Mouse (Mus musculus): ENCODE measurements around the gene Arhgap22. TPM values are rescaled to one million over a fixed set of nuclear protein-coding genes. Genes with fewer than 3 reads are reported as not detected.
A peak's percentile ranks its signal among the peaks of the same experiment; 100 is the strongest.

Arhgap22 gene
- polyA plus RNA-seq, 1 experiment from 2014 or later: 4.0 TPM

GRCm38 (mm10) chr14:33315111-33315510 lies 101.3 kb downstream of the Arhgap22 start:
- Histone ChIP-seq H3K4me3 (no peak overlapping the region), H3K27ac (replicated peaks) (no peak overlapping the region), H3K4me2 (no peak overlapping the region), H3K9me3 (no peaks in the 10 kb centered on the region), H3K36me3 (no peaks in the 10 kb centered on the region), H3K4me1 (peaks cover 13% of the 10 kb centered on the region), H3K27me3 (replicated peaks) (peaks cover 56% of the 10 kb centered on the region), H3K9ac (no peak overlapping the region)
- no peak for ATAC-seq (ENCODE audit: extremely low read depth, insufficient number of reproducible peaks, low FRiP score, low TSS enrichment)
- 64% methylated on average over 5 of the region's 5 CpGs for WGBS

GRCm38 (mm10) chr14:33315771-33316170 lies 101.9 kb downstream of the Arhgap22 start:
- no peak overlapping the region for H3K27ac ChIP-seq (replicated peaks)
- no peak for ATAC-seq (ENCODE audit: extremely low read depth, insufficient number of reproducible peaks, low FRiP score, low TSS enrichment)
- H3K4me3 ChIP-seq: no peak overlapping the region
- no peak overlapping the region for H3K9ac ChIP-seq
- H3K4me1 ChIP-seq: peaks cover 19% of the 10 kb centered on the region
- H3K4me2 ChIP-seq: no peak overlapping the region
- no peaks in the 10 kb centered on the region for H3K36me3 ChIP-seq
- H3K27me3 ChIP-seq (replicated peaks): peaks cover 55% of the 10 kb centered on the region
- H3K9me3 ChIP-seq: no peaks in the 10 kb centered on the region
- WGBS: 61% methylated on average over 4 of the region's 4 CpGs

GRCm38 (mm10) chr14:33317946-33318345 lies 104.1 kb downstream of the Arhgap22 start:
- H3K4me1 ChIP-seq: peaks cover 26% of the 10 kb centered on the region
- H3K4me3 ChIP-seq: no peak overlapping the region
- no peak for ATAC-seq (ENCODE audit: extremely low read depth, insufficient number of reproducible peaks, low FRiP score, low TSS enrichment)
- WGBS: 41% methylated on average over 6 of the region's 6 CpGs
- H3K9me3 ChIP-seq: no peaks in the 10 kb centered on the region
- H3K27me3 ChIP-seq (replicated peaks): peaks cover 69% of the 10 kb centered on the region
- peak overlapping the region; percentile 58 for H3K9ac ChIP-seq
- no peak overlapping the region for H3K4me2 ChIP-seq
- no peaks in the 10 kb centered on the region for H3K36me3 ChIP-seq
- peak overlapping the region; percentile 39 for H3K27ac ChIP-seq (replicated peaks)

GRCm38 (mm10) chr14:33319541-33320521 lies 106.0 kb downstream of the Arhgap22 start:
- Histone ChIP-seq H3K36me3 (no peaks in the 10 kb centered on the region), H3K4me3 (peak overlapping the region; percentile 74), H3K9me3 (no peaks in the 10 kb centered on the region), H3K27ac (replicated peaks) (peak overlapping the region; percentile 45; the same call in 1 of the 2 replicates), H3K4me1 (peaks cover 20% of the 10 kb centered on the region), H3K4me2 (peak overlapping the region; percentile 100), H3K27me3 (replicated peaks) (peaks cover 75% of the 10 kb centered on the region), H3K9ac (peak overlapping the region; percentile 80)
- WGBS: under 1% methylated on average over 101 of the region's 106 CpGs
- peak; percentile 41; the same call in 1 of the 2 replicates for ATAC-seq (ENCODE audit: extremely low read depth, insufficient number of reproducible peaks, low FRiP score, low TSS enrichment)

- Histone ChIP-seq H3K4me1 (peaks cover 20% of the 10 kb centered on the region), H3K27me3 (replicated peaks) (peaks cover 65% of the 10 kb centered on the region), H3K4me2 (peak overlapping the region; percentile 100), H3K9me3 (no peaks in the 10 kb centered on the region), H3K27ac (replicated peaks) (peak overlapping the region; percentile 45; the same call in 1 of the 2 replicates), H3K9ac (peak overlapping the region; percentile 80), H3K4me3 (peak overlapping the region; percentile 74), H3K36me3 (no peaks in the 10 kb centered on the region)
- no peak for ATAC-seq (ENCODE audit: extremely low read depth, insufficient number of reproducible peaks, low FRiP score, low TSS enrichment)
- WGBS: 9% methylated on average over 7 of the region's 7 CpGs
Measured at GRCm38 (mm10) chr14:33320856-33321255, 107.0 kb downstream of the Arhgap22 start.

DNA sequence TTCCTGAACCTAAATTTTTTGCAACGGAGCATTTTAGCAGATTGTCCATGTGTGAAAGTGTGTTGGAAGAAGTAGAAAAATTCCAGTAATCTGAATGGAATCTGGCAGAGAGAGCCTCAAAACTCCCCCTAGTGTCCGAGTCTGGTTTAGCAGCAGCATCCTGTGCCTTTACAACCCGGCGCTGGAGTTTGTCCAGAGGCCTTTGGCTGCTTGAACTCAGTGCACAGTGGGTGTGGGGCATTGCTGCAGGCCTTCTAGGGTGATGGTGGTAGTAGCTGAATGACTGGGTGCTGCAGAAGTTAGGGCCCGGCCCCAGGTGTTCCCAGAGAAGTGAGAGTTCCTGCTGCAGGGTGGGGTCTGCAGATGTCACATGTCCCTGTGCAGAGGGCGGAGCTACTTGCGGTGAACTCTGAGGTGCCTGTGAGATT lies 108.8 kb downstream of the Arhgap22 start:
- no peak overlapping the region for H3K9ac ChIP-seq
- ATAC-seq (ENCODE audit: extremely low read depth, insufficient number of reproducible peaks, low FRiP score, low TSS enrichment): no peak
- H3K4me1 ChIP-seq: peaks cover 21% of the 10 kb centered on the region
- peaks cover 52% of the 10 kb centered on the region for H3K27me3 ChIP-seq (replicated peaks)
- no peak overlapping the region for H3K27ac ChIP-seq (replicated peaks)
- no peaks in the 10 kb centered on the region for H3K36me3 ChIP-seq
- 0 out of 2 replicates have a peak overlapping the region, but pooled peaks have one; percentile 18 for H3K4me2 ChIP-seq
- H3K9me3 ChIP-seq: no peaks in the 10 kb centered on the region
- H3K4me3 ChIP-seq: no peak overlapping the region
- 24% methylated on average over 7 of the region's 7 CpGs for WGBS

DNA sequence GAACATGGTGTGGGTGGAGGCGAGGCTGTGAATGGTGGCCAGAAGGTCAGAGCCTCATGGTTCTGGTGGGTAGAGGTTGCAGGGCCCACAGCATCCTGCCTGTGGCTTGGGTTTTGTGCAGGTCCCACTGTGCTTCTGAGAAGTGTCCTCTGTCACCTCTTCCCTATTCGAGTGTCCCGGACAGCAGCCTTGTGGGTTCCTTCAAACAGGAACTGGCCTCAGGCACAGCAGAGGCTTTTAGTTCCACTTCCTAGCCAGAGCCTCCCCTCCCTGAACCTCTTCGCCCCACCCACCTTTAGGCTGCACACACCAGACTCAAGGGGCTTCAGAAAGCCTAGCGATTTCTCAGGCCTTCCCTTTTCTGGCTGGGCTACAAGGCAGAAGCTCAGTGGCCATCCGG lies 110.7 kb downstream of the Arhgap22 start:
- no peak overlapping the region for H3K4me3 ChIP-seq
- ATAC-seq (ENCODE audit: extremely low read depth, insufficient number of reproducible peaks, low FRiP score, low TSS enrichment): no peak
- WGBS: 58% methylated on average over 6 of the region's 6 CpGs
- H3K36me3 ChIP-seq: no peaks in the 10 kb centered on the region
- H3K27me3 ChIP-seq (replicated peaks): peaks cover 35% of the 10 kb centered on the region
- no peak overlapping the region for H3K4me2 ChIP-seq
- H3K9me3 ChIP-seq: no peaks in the 10 kb centered on the region
- H3K4me1 ChIP-seq: peaks cover 34% of the 10 kb centered on the region
- no peak overlapping the region for H3K27ac ChIP-seq (replicated peaks)
- H3K9ac ChIP-seq: no peak overlapping the region

- Histone ChIP-seq H3K9me3 (no peaks in the 10 kb centered on the region), H3K27me3 (replicated peaks) (peaks cover 11% of the 10 kb centered on the region), H3K27ac (replicated peaks) (peak overlapping the region; percentile 1; the same call in 1 of the 2 replicates), H3K9ac (no peak overlapping the region), H3K4me1 (peaks cover 29% of the 10 kb centered on the region), H3K4me2 (peak overlapping the region; percentile 36), H3K4me3 (no peak overlapping the region), H3K36me3 (no peaks in the 10 kb centered on the region)
- WGBS: 28% methylated on average over 5 of the region's 5 CpGs
- peak; percentile 28; the same call in 1 of the 2 replicates for ATAC-seq (ENCODE audit: extremely low read depth, insufficient number of reproducible peaks, low FRiP score, low TSS enrichment)
Measured at GRCm38 (mm10) chr14:33328369-33328768, 114.5 kb downstream of the Arhgap22 start.

GRCm38 (mm10) chr14:33329297-33329805 lies 115.5 kb downstream of the Arhgap22 start:
- Histone ChIP-seq H3K4me2 (no peak overlapping the region), H3K36me3 (no peaks in the 10 kb centered on the region), H3K9me3 (no peaks in the 10 kb centered on the region), H3K27ac (replicated peaks) (no peak overlapping the region), H3K4me1 (peaks cover 29% of the 10 kb centered on the region), H3K4me3 (no peak overlapping the region), H3K27me3 (replicated peaks) (peaks cover 1% of the 10 kb centered on the region; the same call in 1 of the 2 replicates), H3K9ac (no peak overlapping the region)
- 83% methylated on average over 5 of the region's 5 CpGs for WGBS
- ATAC-seq (ENCODE audit: extremely low read depth, insufficient number of reproducible peaks, low FRiP score, low TSS enrichment): no peak

DNA sequence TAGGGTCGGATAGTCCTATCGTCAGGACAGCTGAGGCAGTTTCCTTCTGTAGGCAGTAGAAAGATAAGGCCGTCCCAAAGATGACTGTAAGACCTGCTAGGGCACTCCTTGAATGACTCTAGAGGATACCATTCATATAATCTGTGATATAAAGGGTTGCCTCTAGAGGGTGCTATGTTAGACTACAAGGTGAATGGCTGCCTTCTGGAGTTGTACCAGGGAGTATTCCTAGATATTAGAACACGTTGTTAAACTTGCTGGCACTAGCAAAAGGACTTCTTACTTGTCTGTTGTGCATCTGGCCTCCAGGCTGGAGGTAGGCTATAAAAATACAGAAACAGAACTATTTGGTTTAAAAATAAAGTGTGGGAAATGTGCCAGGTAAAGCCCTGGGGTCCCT lies 117.2 kb downstream of the Arhgap22 start:
- no peak for ATAC-seq (ENCODE audit: extremely low read depth, insufficient number of reproducible peaks, low FRiP score, low TSS enrichment)
- H3K27ac ChIP-seq (replicated peaks): no peak overlapping the region
- H3K36me3 ChIP-seq: no peaks in the 10 kb centered on the region
- H3K4me1 ChIP-seq: peaks cover 34% of the 10 kb centered on the region
- H3K4me2 ChIP-seq: no peak overlapping the region
- H3K9me3 ChIP-seq: no peaks in the 10 kb centered on the region
- no peaks in the 10 kb centered on the region for H3K27me3 ChIP-seq (replicated peaks)
- WGBS: 30% methylated on average over 4 of the region's 4 CpGs
- H3K9ac ChIP-seq: no peak overlapping the region
- no peak overlapping the region for H3K4me3 ChIP-seq

DNA sequence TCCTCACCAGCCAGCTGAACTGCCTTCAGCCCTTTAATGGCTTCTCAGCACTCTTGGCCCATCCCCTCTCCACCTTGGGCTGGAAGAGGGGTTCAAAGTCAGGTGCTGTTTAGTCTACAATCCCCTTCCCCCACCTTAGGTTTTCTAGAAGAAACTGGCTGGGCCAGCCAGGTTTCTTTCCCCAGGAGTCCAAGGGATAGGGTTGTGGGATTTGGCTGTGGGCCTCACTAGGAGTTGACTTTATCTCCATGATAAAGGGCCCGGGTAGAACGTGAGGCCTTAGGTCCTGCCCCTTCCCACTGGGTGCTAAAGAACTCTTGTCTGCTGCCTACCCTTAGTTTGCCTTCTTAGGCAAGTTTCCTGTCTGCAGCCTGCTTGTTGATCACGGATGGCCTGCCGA lies 117.8 kb downstream of the Arhgap22 start:
- Histone ChIP-seq H3K4me2 (no peak overlapping the region), H3K4me3 (no peak overlapping the region), H3K27me3 (replicated peaks) (no peaks in the 10 kb centered on the region), H3K27ac (replicated peaks) (no peak overlapping the region), H3K9me3 (no peaks in the 10 kb centered on the region), H3K9ac (no peak overlapping the region), H3K4me1 (peaks cover 36% of the 10 kb centered on the region), H3K36me3 (no peaks in the 10 kb centered on the region)
- 23% methylated on average over 4 of the region's 4 CpGs for WGBS
- ATAC-seq (ENCODE audit: extremely low read depth, insufficient number of reproducible peaks, low FRiP score, low TSS enrichment): no peak
